Mouse (Mus musculus): ENCODE results near the gene Nucks1. TPM values are rescaled to one million over a fixed set of nuclear protein-coding genes. Genes with fewer than 3 reads are reported as not detected.

Nucks1 gene
- total RNA-seq, 2 experiments from 2014 or later, result 128 to 130 TPM

Other genes with a start within 250 kb of the Nucks1 start
- gene Rab7b, start 221.8 kb upstream of the Nucks1 start, total RNA-seq (2021), result 10 to 100 TPM; 13.2 to 13.3 TPM
- gene Slc26a9, start 166.5 kb upstream of the Nucks1 start, total RNA-seq (2021), result under 1 TPM in 1 of 2 experiments, not detected in 1; 0.39 TPM
- gene Pm20d1, start 113.2 kb upstream of the Nucks1 start, total RNA-seq (2021), result 1 to 10 TPM; 1.1 TPM
- 10 to 100 TPM; 78.7 to 86.6 TPM for gene Slc41a1, start 83.0 kb upstream of the Nucks1 start, total RNA-seq (2021)
- 10 to 100 TPM; 12.5 to 12.7 TPM for gene Rab29, start 43.3 kb upstream of the Nucks1 start, total RNA-seq (2021)
- gene Slc45a3, start 52.4 kb downstream of the Nucks1 start, total RNA-seq (2021), result 1 to 10 TPM; 3.2 to 3.3 TPM
- 10 to 100 TPM; 89.7 to 91.0 TPM for gene Elk4, start 97.1 kb downstream of the Nucks1 start, total RNA-seq (2021)
- gene Mfsd4a, start 157.5 kb downstream of the Nucks1 start, total RNA-seq (2021), result 1 to 10 TPM; 1.7 to 2.5 TPM
- gene Cdk18, start 229.2 kb downstream of the Nucks1 start, total RNA-seq (2021), result 1 to 10 TPM in 1 of 2 experiments, under 1 TPM in 1; 0.96 to 1.7 TPM